In the genomic region with DNA sequence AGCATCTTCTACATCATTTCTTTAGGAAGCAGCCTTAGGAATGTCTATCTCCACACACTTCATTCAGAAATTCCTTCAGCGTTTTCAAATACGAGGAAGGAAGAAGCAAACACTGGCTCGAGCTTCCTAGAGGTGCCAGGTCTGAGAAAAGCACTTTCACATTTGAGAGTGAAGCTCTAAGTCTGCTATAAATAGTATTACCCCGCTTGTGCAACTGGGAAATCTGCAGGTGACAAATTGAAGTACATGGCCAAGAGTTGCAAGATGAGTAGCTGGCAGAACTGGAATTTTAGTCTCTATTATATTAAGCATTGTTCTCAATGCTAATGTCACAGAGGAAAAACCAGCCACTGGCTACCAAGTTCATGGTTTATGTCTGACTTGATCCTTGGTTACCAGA, we compare ENCODE assay signal across 26 mouse cellular contexts.
DNase-seq lines count a peak whose midpoint lies in the region; ATAC-seq and TF ChIP-seq lines count a peak whose summit lies in the region.
"Had no signal": no experiment of that assay in that cellular context is flagged by ENCODE, and none has a peak within 500 bp of the region (broad histone marks: within the 10 kb centered on the region; RNA-seq: fewer than 3 reads in every experiment).

No protein-coding gene starts in this region.

- WGBS in heart, postnatal 0 days = 17% methylated on average over 4 of the region's 4 CpGs

- in situ Hi-C loops in CH12.LX (cut with MboI; ENCODE audit: low pct_ligation_motif_present, low pct_unique_long_range_greater_than_20kb, low sequenced_read_pairs) = loop anchor here (10.0 kb wide), 2 partner anchors 70 to 110 kb away; a partner anchor contains a TSS

- no peaks in the 10 kb centered on the region for H3K27me3 ChIP-seq in CH12.LX (replicated peaks)
- no peaks in the 10 kb centered on the region for H3K27me3 ChIP-seq in heart, postnatal 0 days (ENCODE audit: control insufficient read depth, insufficient read depth, low read length)
- H3K27me3 ChIP-seq: embryonic facial prominence, embryonic 13.5 days; forebrain, embryonic 13.5 days; kidney, embryonic 15.5 days; limb, embryonic 12.5 days; midbrain, embryonic 13.5 days; stomach, embryonic 15.5 days had no signal

- intact Hi-C loops in heart, postnatal 25 days (cut with DNase I) = loop anchor here (5.0 to 10.0 kb wide), 2 partner anchors 73 to 800 kb away; a partner anchor contains a TSS

- DNase-seq in heart, adult 18-20 months = peak; percentile 38 to 60
- no peak for DNase-seq in heart, postnatal 25 days (ENCODE audit: low spot score)
- no peak for DNase-seq in CH12.LX (ENCODE audit: extremely low read depth)
- DNase-seq in brain, adult 2 months (ENCODE audit: low read depth, low spot score) = peak; percentile 55
- DNase-seq in heart, postnatal 0 days (ENCODE audit: low spot score) = peak; percentile 66
- no peak for DNase-seq in right cerebral cortex, postnatal 14 days
- DNase-seq: adrenal gland, adult 8-10 months; cerebellum, adult 18-20 months; cerebellum, postnatal 36 days; embryo, embryonic 11 days; kidney, postnatal 36 days; layer of hippocampus, postnatal 36 days; liver, postnatal 0 days; lung, postnatal 14 days had no signal

- peaks cover 32 to 64% of the 10 kb centered on the region in 2 experiments for H3K4me1 ChIP-seq in CH12.LX (ENCODE audit: control insufficient read depth in 1 of 2, insufficient read depth in 2 of 2)
- peaks cover 15% of the 10 kb centered on the region for H3K4me1 ChIP-seq in heart, postnatal 0 days (ENCODE audit: control insufficient read depth, insufficient read depth)
- H3K4me1 ChIP-seq: stomach, embryonic 15.5 days had no signal

- H3K9ac ChIP-seq in CH12.LX (ENCODE audit: insufficient read depth, low read depth) = no peak overlapping the region
- H3K9ac ChIP-seq in heart, postnatal 0 days (replicated peaks; ENCODE audit: low read depth, low read length) = 0 out of 2 replicates have a peak overlapping the region, but pooled peaks have one; percentile 30
- H3K9ac ChIP-seq: embryonic facial prominence, embryonic 13.5 days; forebrain, embryonic 13.5 days; kidney, embryonic 15.5 days; limb, embryonic 12.5 days; liver, postnatal 0 days; midbrain, embryonic 13.5 days; stomach, embryonic 15.5 days had no signal

- H3K4me3 ChIP-seq in CH12.LX (replicated peaks in 1 of 3; ENCODE audit: low read depth in 2 of 3, low read length in 2 of 3, poor library complexity in 1 of 3) = no peak overlapping the region
- peak overlapping the region; percentile 11; the same call in 1 of the 2 replicates for H3K4me3 ChIP-seq in heart, postnatal 0 days (ENCODE audit: low read depth, low read length)
- H3K4me3 ChIP-seq: embryonic facial prominence, embryonic 13.5 days; erythroblast, embryonic 14.5 days; forebrain, embryonic 13.5 days; kidney, embryonic 15.5 days; limb, embryonic 12.5 days; megakaryocyte, embryonic 14.5 days; midbrain, embryonic 13.5 days; stomach, embryonic 15.5 days had no signal

- no peak for TF ChIP-seq CTCF in CH12.LX (conservative IDR thresholded peaks at IDR 0.05 in 1 of 2, IDR thresholded peaks at IDR 0.05 in 1 of 2; ENCODE audit: low read depth in 2 of 2, low read length in 2 of 2)
- TF ChIP-seq CTCF in heart, postnatal 0 days (IDR thresholded peaks at IDR 0.05; ENCODE audit: low read depth) = no peak

- TF ChIP-seq EP300 in CH12.LX (IDR thresholded peaks at IDR 0.05; ENCODE audit: low read length) = no peak
- TF ChIP-seq EP300 in heart, postnatal 0 days (IDR thresholded peaks at IDR 0.05; ENCODE audit: low read depth) = no peak

- no peak overlapping the region for H3K27ac ChIP-seq in CH12.LX (ENCODE audit: insufficient read depth, low read depth)
- peak overlapping the region; percentile 79 for H3K27ac ChIP-seq in heart, postnatal 0 days (ENCODE audit: low read depth)
- H3K27ac ChIP-seq: embryonic facial prominence, embryonic 13.5 days; kidney, embryonic 15.5 days; limb, embryonic 12.5 days; midbrain, embryonic 13.5 days; stomach, embryonic 15.5 days had no signal

- no peaks in the 10 kb centered on the region for H3K9me3 ChIP-seq in CH12.LX (replicated peaks; ENCODE audit: low read length)
- no peaks in the 10 kb centered on the region for H3K9me3 ChIP-seq in heart, postnatal 0 days (replicated peaks; ENCODE audit: control insufficient read depth, low read length)
- H3K9me3 ChIP-seq: embryonic facial prominence, embryonic 13.5 days; forebrain, embryonic 13.5 days; kidney, embryonic 15.5 days; limb, embryonic 12.5 days; megakaryocyte, embryonic 14.5 days; midbrain, embryonic 13.5 days; stomach, embryonic 15.5 days had no signal

- H3K36me3 ChIP-seq in CH12.LX (replicated peaks in 1 of 2; ENCODE audit: control insufficient read depth in 1 of 2, insufficient read depth in 1 of 2, low read length in 1 of 2) = no peaks in the 10 kb centered on the region
- no peaks in the 10 kb centered on the region for H3K36me3 ChIP-seq in heart, postnatal 0 days (replicated peaks; ENCODE audit: control insufficient read depth, insufficient read depth, low read length)
- H3K36me3 ChIP-seq: embryonic facial prominence, embryonic 13.5 days; kidney, embryonic 15.5 days; limb, embryonic 12.5 days; midbrain, embryonic 13.5 days; stomach, embryonic 15.5 days had no signal

- no peak for TF ChIP-seq POLR2A in CH12.LX (IDR thresholded peaks at IDR 0.05; ENCODE audit: low read depth, low read length)

- TF ChIP-seq RAD21 in CH12.LX (IDR thresholded peaks at IDR 0.05; ENCODE audit: low read depth, low read length) = no peak

- H3K79me2 ChIP-seq in CH12.LX (replicated peaks; ENCODE audit: control insufficient read depth, extremely low read depth, insufficient read depth, poor library complexity, severe bottlenecking) = no peaks in the 10 kb centered on the region

- dilution Hi-C loops in CH12.LX (cut with MboI; ENCODE audit: extremely low pct_ligation_motif_present, extremely low pct_unique_long_range_greater_than_20kb, low sequenced_read_pairs) = no loop called here

- peak; percentile 55 for ATAC-seq in heart, postnatal 0 days (ENCODE audit: insufficient read depth, low read depth)
- no peak for ATAC-seq in inflammation-experienced regulatory T-cells, adult 6 months
- ATAC-seq: activated CD4-positive, CD25-positive, alpha-beta regulatory T cell, adult 4 months; intestine, postnatal 0 days; liver, postnatal 0 days had no signal

- peak overlapping the region; percentile 22; the same call in 1 of the 2 replicates for H3K4me2 ChIP-seq in CH12.LX (ENCODE audit: insufficient read depth, low read depth, poor library complexity, severe bottlenecking)
- H3K4me2 ChIP-seq in heart, postnatal 0 days (ENCODE audit: low read depth, low read length) = peak overlapping the region; percentile 43
- H3K4me2 ChIP-seq: embryonic facial prominence, embryonic 13.5 days; forebrain, embryonic 13.5 days; kidney, embryonic 15.5 days; limb, embryonic 12.5 days; liver, embryonic 11.5 days; midbrain, embryonic 13.5 days; stomach, embryonic 15.5 days had no signal

TF ChIP-seq in CH12.LX, 34 proteins besides CTCF, POLR2A, EP300 and RAD21:
- no peak for TF ChIP-seq KAT2A (IDR thresholded peaks at IDR 0.05; ENCODE audit: insufficient replicate concordance, low read length)
- 0 out of 2 replicates have a peak, but pooled peaks have one; percentile 19 for TF ChIP-seq BHLHE40 (IDR thresholded peaks at IDR 0.05; ENCODE audit: low read depth, low read length)
TF ChIP-seq in CH12.LX: peak in this region for 1.

Comparison
In these comparisons a context has a peak if more than half of its experiments do, and no peak if none do; other contexts are left out.
1. DNase-seq: peak in heart, adult 18-20 months (2 of 2), brain, adult 2 months (single experiment) and heart, postnatal 0 days (single experiment); none in heart, postnatal 25 days (single experiment), CH12.LX (single experiment) and right cerebral cortex, postnatal 14 days (single experiment).